Mouse (Mus musculus): ENCODE data around the gene Mcpt9.

DNA sequence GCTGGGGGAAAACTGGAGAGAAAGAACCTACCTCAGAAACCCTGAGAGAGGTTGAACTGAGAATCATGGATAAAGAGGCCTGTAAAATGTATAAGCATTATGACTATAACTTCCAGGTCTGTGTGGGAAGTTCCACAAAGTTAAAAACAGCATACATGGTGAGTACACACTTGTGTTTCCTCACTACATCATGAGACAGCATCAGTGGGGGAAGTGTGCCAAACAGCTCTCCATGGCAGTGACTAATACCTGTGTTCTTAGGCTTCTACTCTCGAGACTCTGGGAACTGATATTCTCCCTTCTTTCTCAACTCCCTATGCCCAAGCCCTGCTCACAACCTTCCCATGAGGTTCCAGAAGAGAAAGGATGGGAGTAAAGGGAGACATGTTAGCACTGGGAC, 10.8 kb downstream of the Mcpt9 start:
- TF ChIP-seq GABPA (IDR thresholded peaks at IDR 0.05; ENCODE audit: insufficient replicate concordance, low read depth, low read length) (no peak), NRF1 (IDR thresholded peaks at IDR 0.05; ENCODE audit: low read depth, low read length) (no peak), EP300 (IDR thresholded peaks at IDR 0.05; ENCODE audit: low read length) (no peak), MXI1 (IDR thresholded peaks at IDR 0.05; ENCODE audit: low read depth, low read length) (no peak), TCF12 (IDR thresholded peaks at IDR 0.05; ENCODE audit: low read depth, low read length) (no peak), MAX (IDR thresholded peaks at IDR 0.05; ENCODE audit: low read length) (no peak), ZC3H11A (IDR thresholded peaks at IDR 0.05; ENCODE audit: low read depth, low read length) (no peak), USF1 (IDR thresholded peaks at IDR 0.05; ENCODE audit: low read depth, low read length) (no peak), CTCF (conservative IDR thresholded peaks at IDR 0.05 in 1 of 2, IDR thresholded peaks at IDR 0.05 in 1 of 2; ENCODE audit: low read depth in 2 of 2, low read length in 2 of 2) (no peak), POLR2A (IDR thresholded peaks at IDR 0.05; ENCODE audit: low read depth, low read length) (no peak), TBP (conservative IDR thresholded peaks at IDR 0.05; ENCODE audit: low read depth, low read length) (no peak), BHLHE40 (IDR thresholded peaks at IDR 0.05; ENCODE audit: low read depth, low read length) (no peak), CHD2 (IDR thresholded peaks at IDR 0.05; ENCODE audit: low read length) (no peak)
